In genomic region chr13:30163521-30163920, GRCm38 (mm10) we compare ENCODE assay signal across 35 mouse cellular contexts.
"Had no signal": no experiment of that assay in that cellular context is flagged by ENCODE, and none has a peak within 500 bp of the region (broad histone marks: within the 10 kb centered on the region; RNA-seq: fewer than 3 reads in every experiment).

No protein-coding gene starts in this region.

- H3K27ac ChIP-seq: heart, embryonic 10.5 days; heart, embryonic 13.5 days; heart, embryonic 15.5 days; hindbrain, embryonic 10.5 days; hindbrain, embryonic 12.5 days; hindbrain, embryonic 13.5 days; hindbrain, embryonic 14.5 days; hindbrain, embryonic 15.5 days; hindbrain, postnatal 0 days; intestine, embryonic 15.5 days; kidney, embryonic 15.5 days; kidney, postnatal 0 days; layer of hippocampus, adult 2 months had no signal

- H3K9me3 ChIP-seq: heart, embryonic 10.5 days; heart, embryonic 12.5 days; heart, embryonic 15.5 days; hindbrain, embryonic 13.5 days; hindbrain, embryonic 15.5 days; intestine, embryonic 15.5 days; kidney, embryonic 15.5 days had no signal

- H3K27me3 ChIP-seq: heart, embryonic 12.5 days; heart, embryonic 13.5 days; heart, embryonic 15.5 days; hindbrain, embryonic 12.5 days; hindbrain, embryonic 13.5 days; hindbrain, embryonic 15.5 days; intestine, embryonic 15.5 days; kidney, embryonic 15.5 days had no signal

- H3K4me2 ChIP-seq: heart, embryonic 11.5 days; heart, embryonic 12.5 days; heart, embryonic 13.5 days; heart, embryonic 15.5 days; hindbrain, embryonic 12.5 days; hindbrain, embryonic 13.5 days; hindbrain, embryonic 14.5 days; hindbrain, embryonic 15.5 days; intestine, embryonic 15.5 days; kidney, embryonic 15.5 days had no signal

- H3K4me3 ChIP-seq: heart, embryonic 10.5 days; heart, embryonic 12.5 days; heart, embryonic 13.5 days; heart, embryonic 15.5 days; hindbrain, embryonic 10.5 days; hindbrain, embryonic 12.5 days; hindbrain, embryonic 13.5 days; hindbrain, embryonic 15.5 days; intestine, embryonic 15.5 days; kidney, embryonic 15.5 days; layer of hippocampus, adult 2 months had no signal

- H3K9ac ChIP-seq: heart, embryonic 12.5 days; heart, embryonic 13.5 days; heart, embryonic 15.5 days; hindbrain, embryonic 12.5 days; hindbrain, embryonic 13.5 days; hindbrain, embryonic 14.5 days; hindbrain, embryonic 15.5 days; intestine, embryonic 15.5 days; kidney, embryonic 15.5 days had no signal

- H3K36me3 ChIP-seq: heart, embryonic 10.5 days; heart, embryonic 12.5 days; heart, embryonic 13.5 days; heart, embryonic 15.5 days; hindbrain, embryonic 10.5 days; hindbrain, embryonic 12.5 days; hindbrain, embryonic 13.5 days; hindbrain, embryonic 15.5 days; kidney, embryonic 15.5 days had no signal

- DNase-seq: heart, postnatal 10 days; heart, postnatal 14 days; heart, postnatal 36 days; heart, postnatal 4 days; kidney, adult 11 months; kidney, adult 18-20 months; kidney, adult 2 months; kidney, adult 8-10 months; kidney, adult 9 months; kidney, postnatal 10 days; kidney, postnatal 14 days; kidney, postnatal 25 days; kidney, postnatal 36 days; kidney, postnatal 4 days; layer of hippocampus, adult 9-11 months; layer of hippocampus, postnatal 36 days had no signal

- ATAC-seq: hindbrain, embryonic 16.5 days; hindbrain, postnatal 0 days; inflammation-experienced regulatory T-cells, adult 6 months; intestine, embryonic 15.5 days; intestine, embryonic 16.5 days; intestine, postnatal 0 days had no signal

- H3K4me1 ChIP-seq: heart, embryonic 10.5 days; heart, embryonic 12.5 days; heart, embryonic 13.5 days; heart, embryonic 15.5 days; hindbrain, embryonic 10.5 days; hindbrain, embryonic 12.5 days; hindbrain, embryonic 13.5 days; hindbrain, embryonic 15.5 days; intestine, embryonic 15.5 days had no signal
